Mouse (Mus musculus) adrenal gland, postnatal 36 days (tissue): ENCODE measurements around the gene Scarf2. TPM values are rescaled to one million over a fixed set of nuclear protein-coding genes. Genes with fewer than 3 reads are reported as not detected.

Source experiments
- DNase-seq, 2 experiments: peaks; one replicate each; pipeline ENCODE4 v3.0.0; 2021; ENCODE audit warnings: mixed read lengths in 1 of 2
- long read RNA-seq, 2 experiments: library from polyadenylated mRNA; stranded (forward); transcript quantifications; one replicate each; pipeline ENCODE4 v2.0.0; 2021; ENCODE audit warnings: borderline sequencing depth in 2 of 2
- total RNA-seq, 2 experiments: library from RNA; stranded (reverse); gene quantifications; 2 replicates each; pipeline ENCODE4 v1.2.3; 2021

Scarf2 gene
- total RNA-seq = 10 to 100 TPM in 1 of 2 experiments, 1 to 10 TPM in 1; 8.6 to 11.6 TPM
- long read RNA-seq, experiment 1, transcript Scarf2-201 (11 exons, 3,308 nt) = major isoform, 6 of 16 reads
- long read RNA-seq, experiment 1, partial matches to known transcripts = 3 of 16 reads
- long read RNA-seq, experiment 1, other reads (novel, unspliced or antisense) = 7 of 16 reads
- long read RNA-seq, experiment 2, partial matches to known transcripts = 3 of 8 reads
- long read RNA-seq, experiment 2, other reads (novel, unspliced or antisense) = 1 of 8 reads

DNA sequence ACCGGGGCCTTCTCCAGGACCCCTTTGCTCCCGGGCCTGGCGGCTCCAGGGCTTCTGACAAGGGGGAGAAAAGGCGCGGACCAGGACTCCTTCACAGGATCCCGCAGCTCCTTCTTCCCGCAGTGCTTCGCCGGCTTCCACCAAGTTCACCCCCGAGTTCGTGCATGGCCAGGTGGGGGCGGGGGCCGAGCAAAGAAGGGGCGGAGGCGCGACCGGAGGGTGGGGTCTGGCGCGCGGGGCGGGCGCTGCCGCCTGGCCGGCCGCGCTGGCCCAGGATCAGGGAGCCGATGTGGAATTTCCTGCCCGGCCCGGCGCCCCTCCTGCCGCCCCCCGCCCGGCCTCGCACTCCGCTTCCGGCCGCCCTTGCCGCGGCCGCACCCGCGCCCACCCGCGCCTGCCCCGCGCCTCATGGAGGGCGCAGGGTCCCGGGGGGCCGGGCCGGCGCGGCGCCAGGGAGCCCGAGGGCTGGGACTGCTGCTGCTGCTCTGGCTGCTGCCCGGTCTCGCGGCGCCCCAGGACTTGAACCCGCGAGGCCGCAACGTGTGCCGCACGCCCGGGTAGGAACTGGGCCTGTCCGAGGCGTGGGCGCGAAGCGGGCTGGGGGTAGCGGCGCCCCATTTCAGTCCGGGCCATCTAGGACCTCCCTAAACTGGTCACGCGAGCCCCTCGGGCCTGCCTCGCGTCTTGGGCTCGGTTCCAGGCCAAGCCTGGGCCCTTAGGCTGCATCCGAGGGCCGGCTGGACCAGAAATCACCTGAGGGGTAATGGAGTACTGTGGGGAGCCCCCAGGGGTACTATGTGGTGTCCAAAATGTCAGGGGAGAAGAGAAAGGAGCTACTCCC is at the start of gene Scarf2:
Gene Scarf2, plus strand, starts transcription at position 312 of the 841 bp plus-strand sequence.
- peak; percentile 49 to 64 for DNase-seq

DNA sequence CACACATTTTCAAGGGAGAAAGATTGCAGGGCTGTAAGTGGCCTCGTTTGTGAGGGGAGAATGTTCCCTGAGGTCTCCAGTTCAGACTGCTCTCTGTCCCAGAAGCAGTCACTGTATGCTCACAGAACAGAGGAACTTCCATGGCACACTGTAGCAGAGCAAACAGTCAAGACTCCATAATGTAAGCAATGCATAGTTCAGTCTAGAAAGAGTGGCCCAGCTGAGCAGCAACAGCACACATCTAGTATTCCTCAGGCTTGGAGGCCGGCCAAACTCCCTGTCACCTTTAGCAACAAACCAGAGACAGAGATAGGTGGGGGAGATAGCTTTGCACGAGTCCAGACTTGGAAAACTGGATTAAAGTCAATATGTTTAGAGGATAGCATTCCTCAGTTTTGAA is 44.1 kb upstream of the Scarf2 start:
- peak in 1 of 2 experiments; percentile 32 for DNase-seq

DNA sequence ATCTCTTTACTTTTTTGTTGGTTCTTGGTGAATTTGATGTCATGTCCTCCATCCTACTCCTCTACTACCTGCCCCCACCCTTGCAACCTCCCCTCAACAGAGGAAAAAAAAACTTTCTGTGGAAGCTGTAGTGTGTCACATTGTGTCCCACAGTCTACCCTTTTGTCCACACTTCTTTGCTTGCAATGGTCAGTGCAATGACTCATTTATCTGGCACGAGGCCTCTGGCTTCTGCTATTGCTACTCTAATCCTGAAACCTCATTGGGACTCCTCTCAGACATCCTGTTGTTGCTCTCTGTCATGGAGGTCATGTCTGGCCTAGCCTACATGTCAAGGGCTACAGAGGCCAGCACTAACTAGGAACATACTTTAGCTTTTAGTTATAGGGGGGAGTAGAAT is 43.4 kb upstream of the Scarf2 start:
- DNase-seq = peak; percentile 45 to 46

DNA sequence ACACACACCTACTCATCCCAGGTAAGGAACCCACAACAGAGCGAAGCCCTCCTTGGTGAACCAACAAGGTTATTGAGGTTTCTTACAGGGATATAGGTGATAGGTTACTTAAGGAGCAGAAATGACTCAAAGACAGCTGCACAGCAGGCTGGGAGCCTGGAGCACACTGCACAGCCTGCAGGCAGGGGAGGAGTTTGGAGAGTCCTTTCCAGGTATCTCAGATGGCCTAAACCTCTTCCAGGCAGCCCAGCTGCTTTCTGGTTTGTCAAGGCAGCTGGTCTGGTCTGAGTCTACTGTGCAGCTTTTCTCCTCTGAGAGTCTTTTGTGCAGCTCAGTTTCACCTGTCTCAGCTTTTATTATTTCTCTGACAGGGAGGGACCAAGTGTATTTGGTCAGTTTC is 39.3 kb upstream of the Scarf2 start:
- no peak for DNase-seq

DNA sequence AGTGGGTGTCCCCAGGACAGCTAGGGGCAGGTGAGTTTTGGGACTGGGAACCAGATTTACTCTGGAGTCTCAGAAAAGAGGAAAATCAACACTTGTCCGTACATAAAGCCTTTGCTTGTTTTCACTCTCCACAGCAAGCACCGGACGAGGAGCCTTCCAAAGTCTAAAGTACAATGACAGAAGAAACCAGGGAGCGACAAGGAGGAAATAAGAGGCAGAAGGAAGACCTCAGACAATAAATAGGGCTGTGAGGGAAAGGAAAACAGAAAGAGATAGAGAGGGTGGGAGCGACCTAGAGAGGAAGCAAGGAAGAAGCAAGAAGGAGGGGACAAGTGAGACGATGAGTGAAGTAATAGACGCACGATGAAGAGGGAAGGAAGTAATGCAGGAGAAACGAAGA is 38.2 kb upstream of the Scarf2 start:
- no peak for DNase-seq

DNA sequence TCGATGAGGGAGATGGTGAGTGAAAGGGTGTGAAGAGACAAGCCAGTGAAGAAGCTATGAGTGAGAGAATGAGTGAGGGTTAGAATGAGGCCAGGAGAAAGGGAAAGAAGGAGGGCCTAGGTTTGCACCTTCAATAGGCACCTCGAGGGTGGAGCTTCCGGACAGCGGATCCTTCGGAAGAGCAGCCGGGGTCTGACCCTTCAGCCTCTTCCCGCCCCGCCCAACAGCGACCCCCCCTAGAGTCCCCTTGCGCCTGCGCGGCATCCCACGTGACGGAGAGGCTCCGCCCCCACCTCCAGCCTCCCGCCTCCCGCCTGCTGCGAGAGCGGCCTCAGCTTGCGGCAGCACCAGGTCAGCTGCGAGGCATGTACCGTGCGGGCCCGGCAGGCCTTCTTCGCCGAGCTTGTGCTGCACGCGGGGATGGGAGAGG is 37.7 kb upstream of the Scarf2 start, which contains the start of gene Klhl22:
Gene Klhl22, plus strand, starts transcription at position 275 of the 430 bp plus-strand sequence.
- peak; percentile 94 to 95 for DNase-seq

DNA sequence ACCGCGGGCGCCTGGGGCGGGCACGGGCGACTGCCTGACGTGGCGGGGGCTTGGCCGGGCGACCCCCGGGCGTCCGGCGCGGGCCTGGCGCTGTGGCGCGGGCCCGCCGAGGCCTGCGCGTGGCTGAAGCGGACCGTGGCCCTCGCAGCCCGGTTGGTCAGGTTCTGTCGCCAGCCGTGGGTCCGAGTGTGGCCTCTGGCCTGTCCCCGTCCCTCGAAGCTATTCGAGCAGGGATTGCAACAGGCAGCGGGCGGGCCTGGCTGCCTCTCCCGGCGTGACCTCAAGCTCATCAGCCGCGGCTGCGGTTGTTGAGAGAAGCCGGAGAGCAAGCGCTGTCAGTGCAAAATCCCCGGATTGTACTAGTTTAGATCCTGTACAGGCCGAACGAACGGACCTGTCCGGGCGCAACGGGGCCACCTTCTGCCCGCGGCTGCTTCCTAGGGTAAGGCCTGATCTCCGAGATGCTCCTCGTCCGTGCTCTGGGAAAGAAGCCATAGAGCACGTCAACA is 37.2 kb upstream of the Scarf2 start:
- peak; percentile 77 to 78 for DNase-seq

DNA sequence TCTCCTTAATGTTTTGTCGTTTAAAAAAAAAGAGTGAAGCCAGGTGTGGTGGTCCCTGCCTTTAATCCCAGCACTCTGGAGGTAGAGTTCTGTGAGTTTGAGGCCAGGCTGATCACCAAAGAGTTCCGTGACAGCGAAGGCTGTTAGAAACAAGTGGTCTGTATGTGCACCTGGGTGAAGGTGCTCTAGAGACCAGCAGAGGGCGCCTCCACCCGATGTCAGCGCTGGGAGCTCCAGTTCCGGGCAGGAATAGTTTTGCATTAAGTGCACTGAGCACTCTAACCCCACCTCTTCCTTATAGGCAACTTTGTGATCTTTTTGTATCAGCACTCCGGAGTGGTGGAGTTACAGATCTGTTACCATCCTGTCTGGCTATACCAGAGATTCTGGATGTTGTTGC is 36.4 kb upstream of the Scarf2 start:
- DNase-seq = peak; percentile 47 to 69

DNA sequence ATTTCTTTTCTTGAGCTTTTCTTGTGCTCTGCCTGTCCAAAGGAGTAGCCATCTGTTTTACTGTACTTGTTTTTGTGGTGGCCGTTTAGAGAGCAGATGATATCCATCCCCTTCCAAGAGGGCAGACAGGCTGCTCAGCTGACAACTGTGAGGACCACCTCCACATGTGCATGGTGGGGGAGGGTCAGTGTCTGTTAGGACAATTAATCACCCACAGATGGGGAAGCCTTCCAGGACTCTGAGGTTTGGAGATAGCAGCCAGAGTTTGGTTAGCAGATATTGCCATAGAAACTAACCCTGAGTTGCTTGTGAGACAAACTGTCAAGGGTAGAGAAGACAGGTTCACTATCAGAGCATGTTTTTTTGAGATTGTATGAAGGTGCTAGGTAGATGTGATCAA is 36.0 kb upstream of the Scarf2 start:
- DNase-seq = no peak

DNA sequence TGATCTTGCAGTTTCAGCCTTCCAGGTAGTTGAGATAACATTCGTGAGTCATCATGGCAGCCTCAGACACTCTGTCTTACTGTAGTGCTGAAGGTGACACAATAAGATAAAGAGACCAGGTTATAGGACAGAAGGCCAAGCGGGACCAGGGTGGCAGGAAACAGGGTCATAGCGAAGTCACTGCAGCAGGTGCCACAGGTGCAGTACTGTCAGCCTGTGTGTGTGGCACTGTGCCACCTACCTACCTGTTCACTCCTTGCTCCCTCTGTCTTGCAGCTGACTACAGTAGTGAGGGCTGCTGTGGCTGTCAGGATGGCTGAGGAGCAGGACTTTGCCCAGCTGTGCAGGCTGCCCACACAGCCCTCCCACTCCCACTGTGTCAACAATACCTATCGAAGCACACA is 33.0 kb upstream of the Scarf2 start:
- DNase-seq = no peak

DNA sequence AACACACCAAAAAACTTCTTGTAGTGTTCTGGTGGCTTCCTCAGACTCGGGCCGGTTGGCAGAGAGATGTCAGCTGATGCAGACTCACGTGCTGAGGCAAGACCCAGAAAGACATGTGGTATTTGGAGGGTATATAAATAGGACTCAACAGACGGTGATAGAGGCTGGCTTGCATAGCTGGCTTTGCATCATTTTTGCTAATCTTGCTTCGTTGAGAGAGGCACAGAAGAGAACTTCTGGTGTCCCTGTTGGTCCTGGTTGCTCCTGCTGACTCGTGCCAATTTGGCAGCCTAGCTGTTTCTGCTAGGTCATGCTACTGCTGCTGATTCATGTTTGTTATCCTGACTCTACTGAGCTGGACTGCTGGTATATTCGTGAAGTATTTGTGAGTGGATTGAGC is 28.2 kb upstream of the Scarf2 start:
- peak; percentile 63 to 75 for DNase-seq

DNA sequence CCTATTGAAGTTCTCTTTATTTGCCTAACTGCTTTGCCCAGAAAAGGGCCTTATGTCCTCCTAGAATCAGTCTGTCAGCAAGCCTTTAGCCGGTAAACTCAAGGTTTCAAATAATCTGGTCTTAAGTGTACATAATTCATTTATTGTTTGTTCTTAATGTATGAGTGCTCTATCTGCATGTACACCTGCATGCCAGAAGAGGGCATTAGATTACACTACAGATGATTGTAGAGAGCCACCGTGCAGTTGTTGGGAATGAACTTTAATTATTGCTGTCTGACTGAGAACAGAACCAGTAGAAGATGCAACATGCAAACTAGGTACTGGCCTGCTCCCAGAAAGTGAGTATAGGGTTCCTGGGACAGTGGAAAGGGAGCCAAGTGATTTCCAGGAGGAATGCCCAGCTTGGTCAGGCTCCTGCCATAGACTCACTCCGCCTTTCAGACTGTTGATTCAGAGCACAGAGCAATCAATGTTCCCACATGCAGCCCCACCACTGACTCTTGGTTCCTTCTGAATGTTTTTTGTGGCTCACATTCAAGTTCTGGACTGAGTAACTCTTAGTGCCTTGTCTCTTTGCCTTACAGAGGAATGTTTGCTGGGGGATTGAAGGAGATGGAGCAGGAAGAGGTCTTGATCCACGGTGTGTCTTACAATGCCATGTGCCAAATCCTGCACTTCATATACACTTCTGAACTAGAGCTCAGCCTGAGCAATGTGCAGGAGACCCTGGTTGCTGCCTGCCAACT is 25.8 kb upstream of the Scarf2 start:
- peak; percentile 16 to 27 for DNase-seq

DNA sequence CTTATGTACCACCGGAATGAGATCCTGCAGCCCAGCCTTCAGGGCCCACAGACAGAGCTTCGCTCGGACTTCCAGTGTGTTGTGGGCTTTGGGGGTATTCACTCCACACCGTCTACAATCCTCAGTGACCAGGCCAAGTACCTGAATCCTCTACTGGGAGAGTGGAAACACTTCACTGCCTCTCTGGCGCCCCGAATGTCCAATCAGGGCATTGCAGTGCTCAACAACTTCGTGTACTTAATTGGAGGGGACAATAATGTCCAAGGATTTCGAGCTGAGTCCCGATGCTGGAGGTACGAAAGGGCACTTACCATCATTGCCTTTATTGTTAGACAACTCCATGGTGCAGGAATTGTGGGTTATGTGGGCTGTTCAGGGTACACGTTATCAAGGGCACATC is 20.3 kb upstream of the Scarf2 start:
- DNase-seq = peak; percentile 37 to 42

DNA sequence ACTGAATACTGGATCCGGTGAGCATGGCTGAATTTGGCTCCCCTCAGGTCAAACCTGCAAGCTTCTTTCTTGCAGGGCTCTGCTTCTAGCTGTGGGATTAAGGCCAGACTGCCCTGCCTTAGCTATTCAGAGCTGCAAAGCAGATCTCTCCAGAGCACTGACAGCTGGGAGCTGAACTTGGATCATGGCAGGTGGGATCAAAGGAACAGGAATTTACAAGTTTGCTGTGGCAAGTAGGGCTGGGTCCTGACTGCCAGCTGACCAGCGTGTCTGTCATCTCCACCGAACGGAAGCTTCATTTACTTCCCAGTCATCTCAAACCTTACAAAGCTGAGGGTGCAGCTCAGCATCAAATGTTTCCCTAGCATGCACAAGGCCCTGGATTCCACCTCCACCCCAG is 18.9 kb upstream of the Scarf2 start:
- no peak for DNase-seq

DNA sequence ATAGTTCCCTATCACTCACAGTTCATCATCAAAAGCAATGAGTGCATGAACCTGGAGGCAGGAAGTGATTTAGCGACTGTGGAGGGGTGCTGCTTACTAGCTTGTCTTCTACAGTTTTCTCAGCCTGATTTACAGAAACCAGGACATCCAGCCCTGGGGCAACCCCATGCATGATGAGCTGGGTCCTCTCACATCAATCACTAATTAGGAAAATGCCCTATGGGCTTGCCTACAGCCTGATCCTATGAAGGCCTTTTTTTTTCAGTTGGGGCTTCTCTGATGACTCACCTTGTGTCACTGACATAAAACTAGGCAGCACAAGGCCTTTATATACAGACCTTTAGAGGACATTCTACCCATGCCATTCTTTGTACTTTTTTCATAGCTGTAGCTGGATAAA is 17.4 kb upstream of the Scarf2 start:
- no peak for DNase-seq

DNA sequence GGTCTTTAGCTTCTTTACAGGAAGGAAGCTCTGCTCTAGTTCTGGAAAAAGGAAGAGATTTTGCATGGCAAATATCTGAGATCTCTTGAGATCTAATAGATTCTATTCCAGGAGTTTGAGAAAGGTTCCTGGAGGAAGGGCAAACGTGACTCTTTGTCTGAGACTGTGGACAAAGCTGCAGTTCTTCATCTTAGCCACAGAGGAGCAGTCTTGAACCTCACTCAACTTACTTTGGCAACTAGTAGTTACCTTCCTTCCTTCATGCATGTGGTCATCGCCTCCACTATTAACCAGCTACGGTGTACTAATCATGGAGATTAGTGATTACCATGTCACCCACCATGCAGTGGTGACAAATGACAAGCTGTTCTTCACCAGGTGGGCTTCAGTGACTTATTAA is 11.7 kb upstream of the Scarf2 start:
- DNase-seq = no peak

DNA sequence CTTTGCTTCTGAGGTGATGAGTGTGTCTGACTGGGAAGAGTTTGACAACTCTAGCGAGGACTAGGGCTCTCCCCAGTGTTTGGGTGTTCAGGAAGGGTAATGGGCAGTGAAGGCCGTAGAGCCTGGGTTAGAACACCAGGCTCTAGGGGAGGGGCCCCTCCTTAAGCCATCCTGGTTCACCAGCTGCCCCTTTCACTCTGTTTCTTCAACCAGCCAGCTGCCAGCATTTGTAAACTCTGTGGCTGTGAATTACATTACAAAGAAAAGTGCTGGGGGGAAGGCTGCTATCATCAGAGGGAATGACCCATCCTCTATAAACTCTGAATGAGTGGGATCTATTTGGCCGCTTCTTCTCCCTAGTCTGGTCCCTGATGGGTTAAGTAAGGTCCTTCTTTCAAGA is 4.4 kb upstream of the Scarf2 start:
- DNase-seq = no peak

DNA sequence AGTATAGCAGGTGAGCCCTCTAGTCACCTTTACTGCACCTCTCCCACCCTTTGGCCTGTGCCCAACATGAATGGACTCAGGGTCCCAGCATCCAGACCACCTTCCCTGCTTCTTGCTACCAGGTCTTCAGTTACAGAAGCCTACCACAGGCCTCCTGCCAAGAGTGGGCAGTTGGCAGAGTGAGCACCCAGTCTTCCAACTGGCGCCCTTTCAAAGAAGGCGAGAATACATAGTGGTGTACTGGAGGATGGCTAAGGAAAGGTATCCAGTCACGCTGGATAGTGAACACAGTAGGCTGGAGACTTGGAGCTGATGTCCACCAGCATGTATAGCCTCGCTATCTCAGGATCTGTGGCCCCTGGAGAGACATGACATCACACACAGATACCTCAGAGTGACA is 3.0 kb upstream of the Scarf2 start:
- no peak for DNase-seq

DNA sequence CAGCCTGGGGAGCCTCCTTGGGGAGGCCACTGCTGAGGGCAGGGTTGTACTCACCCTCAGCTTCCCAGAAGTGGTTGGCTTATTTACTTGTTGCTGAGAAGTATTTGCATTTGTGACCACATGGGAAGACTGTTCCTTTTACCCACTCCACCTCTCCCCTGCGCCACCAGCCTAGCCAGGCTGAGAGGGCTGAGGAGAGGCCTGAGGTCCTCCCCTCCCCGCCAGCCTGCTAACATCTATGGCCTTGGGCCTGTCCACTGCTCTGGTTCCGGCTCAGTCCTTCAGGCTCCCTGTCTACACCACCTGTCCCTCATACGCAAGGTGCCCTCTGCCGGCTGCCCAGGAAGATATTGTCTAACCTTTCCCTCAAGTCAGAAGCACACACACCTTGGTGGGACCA is 1.4 kb upstream of the Scarf2 start:
- DNase-seq = no peak

DNA sequence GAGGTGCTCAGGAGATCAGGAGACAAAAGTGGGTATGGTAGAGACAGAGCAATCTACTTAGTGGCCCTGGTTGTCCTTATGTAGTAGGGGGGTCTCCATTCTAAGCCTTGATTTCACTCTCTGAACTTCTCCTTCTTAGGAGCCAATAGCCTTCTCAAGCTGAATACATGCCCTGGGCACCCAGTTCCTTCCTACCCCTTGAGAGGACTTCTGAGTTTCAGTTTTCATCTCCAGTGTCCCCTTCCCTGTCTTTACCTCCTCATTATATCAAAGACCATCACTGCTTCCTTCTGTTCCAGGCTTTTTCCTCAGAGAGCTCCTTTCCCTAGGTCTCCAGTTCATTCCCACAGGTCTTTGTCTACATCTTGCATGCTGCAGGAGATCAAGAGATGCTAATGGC is 563 bp upstream of the Scarf2 start:
- no peak for DNase-seq

DNA sequence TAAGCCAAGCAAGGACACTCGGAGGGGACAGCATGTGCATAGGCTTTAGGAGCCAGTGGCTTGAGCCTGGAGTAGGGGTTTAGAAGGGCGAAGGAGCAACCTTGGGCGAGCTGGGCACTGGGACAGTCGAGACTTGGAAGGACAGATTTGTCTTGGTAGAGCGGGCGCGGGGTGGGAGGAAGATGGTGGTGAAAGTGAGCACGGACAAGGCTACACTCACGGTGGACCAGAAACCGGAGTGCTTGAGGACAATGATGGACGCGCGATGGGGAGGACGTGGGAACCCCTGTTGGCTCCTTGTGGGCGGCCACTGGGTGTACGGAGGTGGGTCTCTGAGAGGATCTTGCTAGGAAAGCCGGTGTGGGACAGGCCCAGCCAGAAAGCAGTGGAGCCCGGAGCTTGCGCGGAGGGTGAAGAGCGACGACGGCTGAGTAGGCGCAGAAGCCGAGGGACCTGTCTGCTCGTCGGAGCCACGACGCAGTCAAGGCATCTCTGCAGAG is 780 bp downstream of the Scarf2 start:
- DNase-seq = peak in 1 of 2 experiments; percentile 11
